Mouse (Mus musculus) megakaryocyte progenitor cell, adult 5-6 weeks (primary cell): ENCODE measurements at regions not wholly inside any gene's neighbourhood (a gene's known extent, or its start where the extent isn't known, plus 50 kb on each side); places are given as distances from the start of the nearest gene placed in this dataset.

ENCODE experiments used
- ATAC-seq: replicated peaks from 2 replicates; pipeline ENCODE4 v1.8.0; 2016; ENCODE audit warnings: mild to moderate bottlenecking, moderate TSS enrichment, inconsistent platforms; ENCODE audit not compliant: poor library complexity

DNA sequence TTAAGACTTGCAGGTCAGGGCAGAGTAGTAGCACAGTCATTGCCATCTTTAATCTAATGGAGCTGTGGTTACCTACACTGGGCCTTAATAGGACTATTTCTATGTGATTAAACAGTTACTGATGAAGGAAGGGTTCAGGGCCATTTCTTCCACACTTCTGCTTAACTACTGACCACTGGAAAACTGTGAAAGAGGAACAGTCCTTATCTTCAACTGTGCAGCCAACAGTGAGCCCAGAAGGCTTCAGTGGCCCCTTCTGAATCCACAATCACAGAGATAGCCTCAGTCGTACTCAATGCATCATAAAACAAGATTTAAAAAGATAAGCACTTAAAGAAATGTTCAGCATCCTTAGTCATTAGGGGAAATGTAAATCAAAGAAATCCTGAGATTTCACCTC, 315.6 kb downstream of the Pih1d3 start:
- ATAC-seq: peak; percentile 39
